Mouse (Mus musculus) liver, embryonic 14.5 days (tissue): ENCODE results near the gene Sardh.

Experiments used
- CTCF ChIP-seq: IDR thresholded peaks from 2 replicates; pipeline ENCODE4 v1.5.1; 2016; ENCODE audit warnings: antibody characterized with exemption, low read depth, control low read depth
- EP300 ChIP-seq: IDR thresholded peaks from 2 replicates; pipeline ENCODE4 v1.6.1; 2016; ENCODE audit warnings: antibody characterized with exemption, low read depth

DNA sequence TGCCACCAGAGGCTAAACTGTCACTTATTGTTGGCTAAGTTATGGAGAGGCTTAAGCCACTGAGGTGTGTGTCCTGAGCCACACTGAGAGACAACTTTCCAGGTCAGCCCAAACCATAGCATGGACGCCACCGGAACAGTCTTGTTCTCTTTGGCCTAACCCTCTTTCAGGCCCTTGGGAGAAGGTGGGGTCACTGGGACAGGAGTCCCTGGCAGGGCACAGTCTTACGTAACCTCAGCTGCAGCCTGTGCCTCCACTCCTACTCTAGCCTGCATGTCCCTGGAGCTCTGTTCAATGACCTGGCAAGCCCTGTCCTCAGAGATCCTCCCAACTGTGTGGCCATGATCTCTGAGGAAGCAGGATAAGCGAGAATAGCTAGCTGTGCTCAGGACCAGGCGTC is 41.0 kb downstream of the Sardh start:
- TF ChIP-seq CTCF (no peak), EP300 (no peak)
